Mouse (Mus musculus) macrophage (primary cell): ENCODE results near the gene Snrnp70. TPM values are rescaled to one million over a fixed set of nuclear protein-coding genes. Genes with fewer than 3 reads are reported as not detected.
A peak's percentile ranks its signal among the peaks of the same experiment; 100 is the strongest.
"Not testable (repeated sequence)": the region's sequence is repeated elsewhere in the genome, so short reads cannot be mapped to it uniquely, and the experiment has no call there.

Source experiments
- H3K27ac ChIP-seq: fragments of 350-480 bp; formaldehyde crosslinking; 2 replicates; pipeline ENCODE4 v1.9.0; 2021
- H3K36me3 ChIP-seq: fragments of 350-480 bp; formaldehyde crosslinking; 2 replicates; pipeline ENCODE4 v1.9.0; 2021; ENCODE audit errors: inconsistent target
- H3K4me3 ChIP-seq: fragments of 350-480 bp; formaldehyde crosslinking; 2 replicates; pipeline ENCODE4 v1.9.0; 2021; ENCODE audit errors: inconsistent target
- H3K79me2 ChIP-seq: fragments of 350-480 bp; formaldehyde crosslinking; 2 replicates; pipeline ENCODE4 v1.9.0; 2021; ENCODE audit errors: inconsistent target
- WGBS: methylation state at CpG from one replicate; pipeline ENCODE4 v1.1.7; 2026; ENCODE audit warnings: inconsistent platforms; ENCODE audit not compliant: missing documents; 5-methylcytosine and 5-hydroxymethylcytosine counted together
- polyA plus RNA-seq: library from polyadenylated mRNA; stranded (reverse); fragments of 250-400 nt; gene quantifications from 3 replicates; pipeline ENCODE4 v1.2.4, GENCODE M21; 2018; ENCODE audit warnings: inconsistent platforms

Gene Snrnp70
- polyA plus RNA-seq, 1 experiment from 2014 or later, result 235 TPM

DNA sequence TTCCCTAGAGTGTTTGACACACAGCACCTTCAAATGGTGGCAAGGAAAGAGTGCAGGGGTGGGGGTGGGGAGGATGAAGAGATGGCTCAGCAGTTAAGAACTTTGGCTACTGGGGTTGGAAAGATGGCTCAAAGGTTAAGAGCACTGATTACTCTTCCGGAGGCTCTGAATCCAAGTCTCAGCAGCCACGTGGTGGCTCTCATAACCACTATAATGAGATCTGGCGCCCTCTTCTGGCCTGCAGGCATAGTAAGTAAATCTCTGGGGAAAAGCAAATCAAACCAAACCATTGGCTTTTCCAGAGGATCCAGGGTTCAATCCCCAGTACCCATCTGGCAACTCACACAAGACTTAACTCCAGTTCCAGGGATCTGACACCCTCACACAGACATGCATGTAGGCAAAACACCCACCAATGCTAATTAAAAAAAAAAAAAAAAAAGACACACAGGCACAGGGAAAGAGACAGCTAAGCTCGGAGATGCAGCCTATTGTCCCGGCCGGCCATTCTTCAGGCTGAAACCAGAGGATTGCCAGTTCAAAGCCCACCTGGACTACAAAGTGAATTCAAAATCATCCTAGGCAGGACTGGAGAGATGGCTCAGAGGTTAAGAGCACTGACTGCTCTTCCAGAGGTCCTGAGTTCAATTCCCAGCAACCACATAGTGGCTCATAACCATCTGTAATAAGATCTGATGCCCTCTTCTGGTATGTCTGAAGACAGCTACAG is 8.2 kb upstream of the Snrnp70 start:
- no peaks in the 10 kb centered on the region for H3K36me3 ChIP-seq
- WGBS, result 39% methylated on average over 6 of the region's 6 CpGs
- no peak overlapping the region for H3K27ac ChIP-seq
- no peak overlapping the region for H3K4me3 ChIP-seq
- H3K79me2 ChIP-seq, result no peaks in the 10 kb centered on the region

DNA sequence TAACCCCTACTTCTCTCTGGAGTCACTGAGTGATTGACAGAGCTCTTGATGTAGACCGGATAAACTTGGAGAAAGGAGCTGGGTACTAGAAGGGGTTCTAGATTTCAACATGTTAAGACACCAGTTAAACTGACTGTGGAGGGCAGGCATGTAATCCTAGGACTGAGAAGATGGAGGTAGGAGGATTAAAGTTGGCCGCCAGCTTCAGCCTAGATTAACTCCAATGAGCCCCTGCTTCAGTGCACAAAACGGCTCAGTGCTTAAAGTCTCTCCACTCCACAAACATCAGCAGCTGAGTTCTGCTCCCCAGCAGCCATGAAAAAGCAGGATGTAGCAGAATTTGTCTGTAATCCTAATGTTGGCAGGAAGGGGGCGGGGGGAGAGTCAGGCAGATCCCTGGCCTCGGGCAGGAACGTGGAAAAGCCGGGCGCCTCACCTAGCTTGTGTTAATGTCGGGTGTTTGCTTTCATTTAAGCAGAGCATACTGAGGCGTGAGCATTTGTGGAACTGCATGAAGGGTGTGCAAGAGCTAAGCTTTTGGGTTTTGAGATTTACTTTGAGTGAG is 6.1 kb upstream of the Snrnp70 start:
- H3K4me3 ChIP-seq, result no peak overlapping the region
- H3K36me3 ChIP-seq, result no peaks in the 10 kb centered on the region
- H3K79me2 ChIP-seq, result no peaks in the 10 kb centered on the region
- 88% methylated on average over 10 of the region's 10 CpGs for WGBS
- H3K27ac ChIP-seq, result no peak overlapping the region

DNA sequence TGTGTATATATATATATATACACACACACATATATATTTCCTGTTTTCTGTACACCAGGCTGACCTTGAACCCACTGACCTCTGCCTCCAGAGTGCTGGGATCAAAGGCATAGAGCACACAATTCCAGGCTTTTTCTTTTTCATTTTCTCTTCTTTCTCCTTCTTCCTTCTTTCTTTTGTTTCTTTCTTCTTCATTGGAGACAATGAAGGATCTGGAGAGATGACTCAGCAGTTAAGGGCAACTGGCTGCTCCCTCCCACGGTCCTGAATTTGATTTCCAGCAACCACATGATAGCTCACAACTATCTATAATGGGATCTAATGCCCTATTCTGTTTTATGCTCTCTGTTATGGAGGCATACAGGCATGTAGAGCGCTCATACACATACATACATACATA is 1.2 kb upstream of the Snrnp70 start:
- no peak overlapping the region for H3K27ac ChIP-seq
- WGBS, result 50% methylated on average over 2 of the region's 2 CpGs
- peaks cover 35% of the 10 kb centered on the region for H3K79me2 ChIP-seq

DNA sequence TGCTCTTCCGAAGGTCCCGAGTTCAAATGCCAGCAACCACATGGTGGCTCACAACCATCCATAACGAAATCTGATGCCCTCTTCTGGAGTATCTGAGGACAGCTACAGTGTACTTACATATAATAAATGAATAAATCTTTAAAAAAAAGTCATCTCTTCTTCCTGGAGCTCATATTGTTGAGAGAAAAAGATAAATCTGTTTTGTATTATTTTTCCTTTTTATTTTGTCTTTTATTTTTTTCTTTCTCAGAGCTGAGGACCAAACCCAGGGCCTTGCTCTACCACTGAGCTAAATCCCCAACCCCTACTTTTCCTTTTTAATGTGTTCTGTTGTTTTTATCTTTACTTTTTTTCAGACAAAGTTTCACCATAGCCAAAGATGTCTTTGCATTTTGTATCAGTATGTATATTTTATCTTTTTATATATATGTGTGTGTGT is 814 bp upstream of the Snrnp70 start:
- Histone ChIP-seq H3K4me3 (peak overlapping the region; percentile 92), H3K27ac (peak overlapping the region; percentile 76), H3K79me2 (peaks cover 40% of the 10 kb centered on the region)
- H3K36me3 ChIP-seq, result not testable (repeated sequence)
- 4% methylated on average over 2 of the region's 3 CpGs for WGBS

More for the DNA sequence above, 1.2 kb upstream of the Snrnp70 start:
- Histone ChIP-seq H3K4me3 (no peak overlapping the region), H3K36me3 (peaks cover 8% of the 10 kb centered on the region; the same call in 1 of the 2 replicates)

DNA sequence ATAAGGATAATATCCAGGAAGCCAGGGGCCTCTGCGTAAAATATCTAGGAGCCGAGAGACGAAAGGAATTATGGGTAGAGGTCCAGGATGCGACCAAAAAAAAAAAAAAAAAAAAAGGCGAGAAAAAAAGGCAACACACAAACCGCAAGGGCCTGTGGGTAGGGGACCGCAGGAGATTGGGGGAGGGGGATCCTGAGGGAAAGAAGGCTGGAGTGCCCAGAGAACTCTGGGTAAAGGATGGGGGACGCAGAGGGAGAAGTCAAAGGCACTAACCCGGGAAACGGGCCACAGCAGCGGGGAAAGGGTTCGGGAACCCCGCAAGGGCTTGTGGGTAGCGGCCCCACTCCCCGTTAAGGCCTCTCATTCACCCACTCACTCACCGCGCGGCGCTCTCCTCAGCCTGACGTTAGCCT is 407 bp downstream of the Snrnp70 start:
- Histone ChIP-seq H3K27ac (peak overlapping the region; percentile 86), H3K79me2 (peaks cover 52% of the 10 kb centered on the region), H3K36me3 (peaks cover 18% of the 10 kb centered on the region; the same call in 1 of the 2 replicates), H3K4me3 (peak overlapping the region; percentile 92)
- under 1% methylated on average over 18 of the region's 20 CpGs for WGBS

DNA sequence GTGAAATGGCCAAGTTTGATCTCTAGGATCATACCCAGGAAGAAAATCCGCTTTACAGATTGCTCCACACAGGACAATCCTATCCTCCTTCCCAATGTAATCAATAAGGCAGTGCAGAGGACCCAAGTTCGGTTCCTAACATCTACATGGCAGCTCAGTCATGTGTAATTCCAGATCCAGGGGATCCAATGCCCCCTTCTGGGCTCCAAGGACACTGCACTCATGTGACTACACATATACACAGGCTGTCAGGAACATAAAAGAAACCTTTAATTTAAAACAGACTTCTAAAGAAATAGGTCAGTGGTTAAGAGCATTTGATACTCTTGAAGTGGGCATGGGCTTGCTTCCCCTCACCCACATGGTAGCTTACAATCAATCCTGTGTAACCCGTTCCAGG is 9.5 kb downstream of the Snrnp70 start:
- Histone ChIP-seq H3K4me3 (no peak overlapping the region), H3K79me2 (peaks cover 86% of the 10 kb centered on the region), H3K27ac (no peak overlapping the region), H3K36me3 (peaks cover 78% of the 10 kb centered on the region)
- WGBS, result 100% methylated on average over 3 of the region's 3 CpGs

DNA sequence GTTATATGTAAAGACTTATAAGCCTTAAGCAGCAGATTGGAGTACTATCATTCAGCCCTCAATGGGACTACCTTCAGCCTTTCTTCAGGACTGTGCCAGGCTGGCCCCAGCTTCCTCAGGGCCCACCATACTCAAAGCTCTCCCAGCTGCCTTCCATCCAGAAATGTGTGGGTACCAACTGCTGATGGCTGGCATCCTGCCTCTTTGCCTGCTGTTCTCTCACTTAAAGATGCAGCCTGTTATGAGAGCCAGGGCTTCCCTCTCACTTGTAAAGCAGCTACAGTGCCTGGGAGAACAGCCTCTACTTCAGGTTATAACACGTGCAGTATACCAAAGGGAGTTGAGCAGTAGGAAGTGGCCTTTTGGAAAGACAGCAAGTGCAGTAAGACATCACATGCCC is 19.5 kb downstream of the Snrnp70 start:
- no peak overlapping the region for H3K4me3 ChIP-seq

DNA sequence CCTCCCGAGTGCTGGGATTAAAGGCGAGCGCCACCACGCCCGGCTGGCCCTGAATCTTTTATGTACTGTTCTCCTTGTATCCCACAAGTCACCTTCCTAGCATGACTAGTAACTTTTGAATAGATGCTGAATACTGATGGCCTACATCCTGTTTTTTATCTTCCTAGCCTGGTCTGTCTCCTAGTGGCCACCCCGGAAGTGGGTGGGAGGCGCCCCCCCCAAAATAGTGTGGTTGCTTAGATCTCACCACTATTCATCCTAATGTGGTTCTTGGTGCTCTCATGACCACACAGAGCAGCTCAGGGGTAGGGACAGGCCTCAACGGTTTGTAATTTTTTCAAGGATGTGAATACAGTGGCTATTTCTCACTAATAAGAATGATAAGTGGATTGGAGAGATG is 20.9 kb downstream of the Snrnp70 start:
- H3K36me3 ChIP-seq, result peaks cover 35% of the 10 kb centered on the region
- H3K4me3 ChIP-seq, result no peak overlapping the region
- 86% methylated on average over 8 of the region's 8 CpGs for WGBS
- H3K27ac ChIP-seq, result no peak overlapping the region
- no peaks in the 10 kb centered on the region; the same call in 1 of the 2 replicates for H3K79me2 ChIP-seq

More for the DNA sequence above, 19.5 kb downstream of the Snrnp70 start:
- 82% methylated on average over 1 of the region's 1 CpGs for WGBS
- Histone ChIP-seq H3K79me2 (peaks cover 8% of the 10 kb centered on the region; the same call in 1 of the 2 replicates), H3K27ac (no peak overlapping the region), H3K36me3 (peaks cover 48% of the 10 kb centered on the region)

DNA sequence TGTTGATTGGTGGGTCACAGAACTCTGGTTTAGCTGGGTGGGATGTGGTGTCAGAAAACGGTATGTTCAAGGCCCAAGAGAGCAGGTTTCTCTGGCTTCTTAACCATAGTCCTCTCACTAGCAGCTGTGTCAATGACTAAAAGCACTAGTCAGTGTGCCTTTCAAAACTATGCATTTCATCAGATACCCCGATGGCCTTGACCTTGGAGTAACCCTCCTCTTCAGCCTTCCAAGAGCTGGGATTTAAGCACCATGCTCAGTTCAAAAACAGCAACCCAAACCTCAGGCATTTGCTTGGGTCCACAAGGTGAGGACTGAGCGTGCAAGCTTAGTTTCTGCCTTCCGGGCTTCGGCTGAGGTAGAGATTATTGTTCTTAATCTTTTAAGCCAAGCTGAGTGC is 23.2 kb downstream of the Snrnp70 start:
- H3K36me3 ChIP-seq, result peaks cover 14% of the 10 kb centered on the region
- no peaks in the 10 kb centered on the region for H3K79me2 ChIP-seq
- H3K27ac ChIP-seq, result no peak overlapping the region
- 85% methylated on average over 5 of the region's 5 CpGs for WGBS
- H3K4me3 ChIP-seq, result no peak overlapping the region

DNA sequence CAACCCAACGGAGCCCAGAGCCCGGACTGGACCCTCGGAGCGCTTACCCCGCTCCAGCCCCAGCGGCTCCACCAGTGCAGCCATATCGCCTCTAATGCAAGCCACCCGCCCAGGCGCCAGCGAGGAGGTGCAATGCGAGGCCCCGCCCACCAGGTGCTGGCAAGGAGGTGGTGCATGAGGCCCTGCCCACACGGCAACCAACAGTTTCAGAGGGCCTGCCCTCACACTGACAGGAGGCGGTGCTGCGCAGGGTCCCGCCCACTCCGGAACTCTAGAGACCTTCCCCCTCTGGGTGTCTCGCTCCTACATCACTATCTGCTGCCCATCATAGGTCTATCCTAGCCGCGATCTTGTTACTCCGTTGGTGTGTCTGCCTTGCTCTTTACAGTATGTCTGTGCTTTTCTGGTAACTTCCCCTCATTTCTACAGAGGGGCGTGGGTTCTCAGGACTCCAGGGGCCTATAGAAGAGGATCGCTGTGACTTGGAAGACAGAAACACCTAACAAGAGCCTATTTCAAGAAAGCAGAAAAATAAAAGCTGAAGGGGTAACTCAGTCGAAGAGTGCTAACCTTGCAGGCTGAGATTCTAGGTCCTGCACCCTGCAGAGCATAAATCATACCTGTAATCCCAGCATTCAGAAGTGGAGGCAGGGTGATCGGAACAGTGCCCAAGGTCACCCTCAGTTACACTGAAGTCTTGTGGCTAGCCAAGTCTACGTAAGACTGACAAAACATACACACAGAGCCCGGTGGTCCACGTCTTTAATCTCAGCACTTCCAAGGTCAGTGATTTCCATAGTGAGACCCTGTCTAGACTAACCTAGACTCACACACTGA is 24.8 kb downstream of the Snrnp70 start, which contains the start of gene Lin7b:
Gene Lin7b (minus strand): TSS at position 109 of the 837 bp plus-strand sequence.
- no peaks in the 10 kb centered on the region for H3K36me3 ChIP-seq
- no peak within 1 kb of the TSS for H3K27ac ChIP-seq
- 15% methylated on average over 27 of the region's 28 CpGs for WGBS
- no peaks in the 10 kb centered on the region for H3K79me2 ChIP-seq
- no peak within 1 kb of the TSS for H3K4me3 ChIP-seq

DNA sequence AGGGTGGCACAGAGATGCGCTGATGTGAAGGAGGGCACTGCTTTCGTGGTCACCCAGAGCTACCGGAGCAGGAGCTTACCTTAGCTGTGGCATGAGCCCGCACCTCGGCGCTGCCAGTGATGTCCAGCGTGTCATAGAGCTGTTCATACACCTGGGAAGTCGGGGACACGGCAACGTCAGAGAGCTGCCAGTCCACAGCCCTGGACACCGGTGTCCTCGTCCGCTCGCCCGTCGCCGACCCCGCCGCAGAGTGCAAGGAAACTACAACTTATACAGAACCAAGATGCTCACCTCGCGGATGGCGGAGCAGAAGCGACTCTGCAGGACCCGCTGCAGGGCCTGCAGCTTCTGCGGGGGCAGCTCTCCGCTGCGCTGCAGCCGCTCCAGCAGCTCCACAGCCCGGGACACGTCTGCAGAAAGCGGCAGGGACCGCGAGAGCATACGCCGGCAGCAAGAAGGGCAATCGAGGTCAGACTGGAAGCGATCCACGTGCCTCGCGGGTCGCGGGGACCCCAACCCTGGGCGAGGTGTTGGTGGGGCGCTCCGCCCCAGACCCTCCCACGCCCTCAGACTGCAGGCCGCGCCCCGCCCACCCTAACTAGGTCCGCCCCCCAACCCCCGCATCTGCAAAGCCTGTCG is 25.6 kb downstream of the Snrnp70 start:
- Histone ChIP-seq H3K79me2 (no peaks in the 10 kb centered on the region), H3K36me3 (no peaks in the 10 kb centered on the region), H3K27ac (no peak overlapping the region), H3K4me3 (no peak overlapping the region)
- 10% methylated on average over 52 of the region's 52 CpGs for WGBS

DNA sequence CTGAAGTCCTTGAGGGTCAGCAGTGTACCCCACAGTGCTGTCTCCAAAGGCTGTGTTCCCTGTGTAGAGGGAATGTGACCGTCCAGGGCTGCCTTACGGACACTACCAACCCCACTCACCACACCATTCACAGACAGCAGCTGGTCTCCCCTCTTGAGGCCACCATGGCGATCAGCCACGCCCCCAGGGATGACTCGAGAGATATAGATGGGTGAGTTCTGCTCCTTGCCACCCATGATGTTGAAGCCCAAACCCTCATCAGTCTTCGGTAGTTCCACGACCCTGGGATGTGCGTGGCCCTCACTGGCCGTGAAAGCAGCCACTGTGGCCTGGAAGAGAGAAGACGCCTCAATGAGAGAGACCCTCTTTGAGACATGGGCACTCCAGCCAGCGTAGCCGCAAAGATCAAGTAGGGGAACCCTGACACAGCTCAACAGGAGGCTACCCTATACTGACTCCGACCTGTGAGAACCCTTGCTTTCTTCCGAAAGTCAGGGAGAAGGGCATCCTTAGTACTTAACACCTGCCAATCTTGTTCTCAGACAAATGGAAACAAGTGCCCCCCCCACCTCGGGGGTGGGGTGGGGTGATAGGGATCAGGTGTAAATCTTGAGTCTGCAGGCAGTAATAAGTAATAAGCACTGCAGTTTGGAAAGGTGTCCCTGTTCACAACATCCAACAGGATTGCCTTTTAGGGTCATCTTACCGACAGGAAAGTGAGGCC is 26.4 kb downstream of the Snrnp70 start:
- Histone ChIP-seq H3K79me2 (no peaks in the 10 kb centered on the region), H3K36me3 (no peaks in the 10 kb centered on the region)
- WGBS, result 82% methylated on average over 15 of the region's 16 CpGs

DNA sequence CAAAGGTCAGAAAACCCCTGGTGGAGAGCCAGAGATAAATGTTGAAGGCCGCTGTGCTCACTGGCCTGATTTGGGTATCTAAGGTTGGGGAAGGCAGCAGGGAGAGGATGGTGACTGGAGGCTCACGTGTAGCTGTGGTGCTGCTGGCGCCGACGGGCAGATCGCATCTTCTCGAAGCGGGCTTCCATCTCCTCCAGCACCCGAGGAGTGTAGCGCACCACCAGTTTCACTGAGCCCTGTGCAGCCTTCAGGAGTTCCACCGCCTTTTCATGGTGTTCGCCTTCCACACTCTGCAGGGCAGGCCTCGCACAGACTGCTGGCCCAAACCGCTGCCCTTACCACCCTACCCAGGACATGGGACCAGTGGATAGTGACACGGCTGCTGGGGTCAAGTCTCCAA is 27.4 kb downstream of the Snrnp70 start:
- no peak overlapping the region for H3K4me3 ChIP-seq
- H3K27ac ChIP-seq, result no peak overlapping the region
- 87% methylated on average over 15 of the region's 15 CpGs for WGBS
- H3K36me3 ChIP-seq, result no peaks in the 10 kb centered on the region
- no peaks in the 10 kb centered on the region for H3K79me2 ChIP-seq

More for the DNA sequence above, 26.4 kb downstream of the Snrnp70 start:
- H3K4me3 ChIP-seq, result no peak overlapping the region
- H3K27ac ChIP-seq, result no peak overlapping the region
